Mouse (Mus musculus): ENCODE measurements at regions not wholly inside any gene's neighbourhood (a gene's known extent, or its start where the extent isn't known, plus 50 kb on each side); places are given as distances from the start of the nearest gene placed in this dataset.

- TF ChIP-seq CTCF (IDR thresholded peaks at IDR 0.05; ENCODE audit: insufficient read depth, low read depth, low read length) (no peak), POLR2A (IDR thresholded peaks at IDR 0.05; ENCODE audit: insufficient read depth, low read depth, low read length) (no peak)
Measured at GRCm38 (mm10) chr14:86230609-86231008, 910.4 kb downstream of the Diaph3 start.

Measured in olfactory bulb, adult 2 months (tissue).